Mouse (Mus musculus): Measurements from ENCODE around the gene Ccdc62. TPM values are rescaled to one million over a fixed set of nuclear protein-coding genes. Genes with fewer than 3 reads are reported as not detected.

Gene Ccdc62
- total RNA-seq (2023): 4.3 to 5.6 TPM (median 5.4 TPM) in 4 replicates

DNA sequence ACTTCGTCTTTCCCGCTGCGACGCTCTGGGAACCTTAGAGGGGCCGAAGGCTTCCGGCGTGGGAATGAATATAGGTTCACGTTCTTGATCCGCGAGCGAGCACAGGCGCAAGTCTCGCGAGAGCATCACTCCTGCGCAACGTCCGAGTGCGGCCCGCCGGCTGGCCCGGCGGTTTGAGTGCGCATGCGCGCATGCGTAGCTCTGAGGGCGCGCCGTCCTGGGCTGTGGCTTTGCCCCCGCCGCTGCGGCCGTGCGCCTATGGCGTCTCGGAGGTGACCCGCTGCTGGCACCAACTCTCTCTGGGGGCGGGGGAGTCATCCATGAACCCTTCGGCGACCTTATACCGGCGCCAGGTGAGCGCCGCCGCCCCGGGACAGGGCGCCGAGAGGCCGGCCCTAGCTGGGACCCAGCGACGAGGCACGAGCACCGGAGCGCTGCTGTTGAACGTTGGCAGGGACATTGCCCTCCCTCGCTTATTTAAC is at the start of gene Ccdc62:
Ccdc62 (plus strand) TSS at position 172 of the 482 bp plus-strand sequence.

DNA sequence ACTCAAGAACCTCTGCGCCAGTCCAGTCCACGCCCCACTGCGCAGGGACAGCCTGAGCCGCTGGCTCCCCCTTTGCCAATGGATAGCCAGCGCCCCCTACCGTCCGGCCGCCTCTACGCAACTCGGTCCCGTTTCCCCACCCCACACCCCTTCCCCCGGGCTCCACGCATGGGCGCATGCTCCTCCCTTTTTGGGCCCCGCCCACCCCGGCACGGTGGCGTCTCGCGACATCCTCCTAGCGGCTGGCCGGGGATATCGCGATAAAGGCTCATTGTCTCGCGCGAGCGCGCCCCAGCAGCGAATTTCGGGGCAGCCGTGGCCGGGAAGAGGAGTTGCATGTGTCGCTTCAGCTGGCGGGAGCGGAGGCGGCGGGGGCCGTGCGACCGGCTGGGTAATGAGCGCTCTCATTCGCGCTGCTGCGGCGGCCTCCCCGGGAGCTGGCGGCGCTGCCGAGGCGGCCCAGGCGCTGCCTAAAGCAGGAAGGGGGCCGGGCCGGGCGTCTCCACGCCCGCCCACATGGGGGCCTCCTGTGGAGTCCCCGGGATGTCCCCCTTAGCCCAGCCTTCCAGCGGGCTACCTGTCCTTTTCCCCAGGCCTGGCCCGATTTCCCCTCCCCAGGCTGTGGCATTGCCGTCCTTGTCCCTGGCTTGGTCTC is 23.4 kb upstream of the Ccdc62 start, which contains the start of gene Denr:
Denr (plus strand) TSS at position 200 of the 655 bp plus-strand sequence.

DNA sequence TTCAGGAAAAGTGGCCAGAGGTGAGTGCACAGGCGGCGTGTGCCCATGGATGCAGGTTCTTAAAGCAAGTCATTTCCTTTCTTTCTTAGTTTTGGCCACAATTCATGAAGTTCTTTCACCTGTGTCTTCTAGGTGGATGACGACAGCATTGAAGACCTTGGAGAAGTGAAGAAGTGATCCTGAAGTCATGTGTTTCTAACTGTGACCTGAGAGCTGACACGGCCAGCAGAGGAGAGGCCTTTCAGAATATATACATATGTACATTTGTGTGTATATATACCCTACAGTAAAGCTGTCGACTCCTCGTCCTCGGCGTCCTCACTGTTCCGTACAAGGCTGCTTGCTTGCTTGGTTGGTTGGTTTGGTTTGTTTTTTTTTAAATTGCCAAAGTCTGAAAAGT is 3.4 kb upstream of the Ccdc62 start, which contains the start of gene Gm43518:
Gm43518 (plus strand) TSS at position 301 of the 400 bp plus-strand sequence.

DNA sequence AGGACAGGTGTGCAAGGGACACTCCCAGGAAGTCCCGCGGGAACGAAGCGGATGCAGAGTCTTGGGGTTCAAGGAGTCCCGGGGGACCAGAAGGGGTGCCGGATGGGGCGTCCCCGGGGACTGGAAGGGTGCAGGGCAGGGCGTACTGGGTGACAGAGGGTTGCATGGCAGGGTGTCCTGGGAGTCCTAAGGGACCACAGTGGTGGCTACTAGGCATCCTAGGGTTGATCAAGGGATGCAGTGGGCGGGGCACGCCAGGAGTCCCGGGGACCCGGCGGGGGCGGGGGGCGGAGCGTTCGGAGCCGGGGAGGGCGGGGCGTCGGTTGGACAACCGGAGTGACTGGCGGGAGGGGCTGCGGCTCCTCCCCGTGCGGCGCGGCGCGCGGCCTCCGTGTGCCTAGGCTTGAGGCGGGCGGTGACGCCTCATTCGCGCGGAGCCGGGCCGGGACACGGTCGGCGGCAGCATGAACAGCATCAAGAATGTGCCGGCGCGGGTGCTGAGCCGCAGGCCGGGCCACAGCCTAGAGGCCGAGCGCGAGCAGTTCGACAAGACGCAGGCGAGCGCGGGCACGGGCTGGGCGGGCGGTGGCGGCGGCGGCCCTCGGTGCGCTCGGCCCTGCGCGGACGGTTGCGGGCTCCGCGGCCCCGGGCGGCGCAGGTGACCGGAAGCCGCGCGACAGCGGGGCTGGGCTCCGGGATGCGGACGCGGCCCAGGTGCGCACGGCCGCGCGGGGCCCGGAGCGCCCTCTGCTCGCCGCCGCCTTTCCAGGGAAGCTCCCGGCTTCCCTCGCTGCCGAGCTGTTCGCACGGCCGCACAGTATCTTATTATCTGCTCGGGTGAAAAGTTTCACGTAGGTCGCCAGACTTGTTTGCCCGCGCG is 43.1 kb downstream of the Ccdc62 start, which contains the start of gene Hip1r:
Hip1r (plus strand) TSS at position 330 of the 880 bp plus-strand sequence.

Other genes with a start within 250 kb of the Ccdc62 start
- gene Clip1, start 246.1 kb upstream of the Ccdc62 start, total RNA-seq (2023): 24.8 to 28.9 TPM (median 25.7 TPM) in 4 replicates
- 73.5 to 83.3 TPM (median 77.5 TPM) in 4 replicates for gene Zcchc8, start 209.6 kb upstream of the Ccdc62 start, total RNA-seq (2023)
- 260 to 275 TPM (median 271 TPM) in 4 replicates for gene Rsrc2, start 181.3 kb upstream of the Ccdc62 start, total RNA-seq (2023)
- 1.2 to 1.8 TPM (median 1.5 TPM) in 4 replicates for gene Kntc1, start 181.0 kb upstream of the Ccdc62 start, total RNA-seq (2023)
- 0.56 to 0.79 TPM (median 0.60 TPM) in 3 of 4 replicates, not detected in the other for gene Hcar2, start 65.2 kb upstream of the Ccdc62 start, total RNA-seq (2023)
- gene Hcar1, start 50.7 kb upstream of the Ccdc62 start, total RNA-seq (2023): not detected in 4 replicates
- 36.6 to 47.0 TPM (median 39.1 TPM) in 4 replicates for gene Denr, start 23.5 kb upstream of the Ccdc62 start, total RNA-seq (2023)
- gene Gm43518, start 3.3 kb upstream of the Ccdc62 start, total RNA-seq (2023): 1.4 to 2.4 TPM (median 1.6 TPM) in 3 of 4 replicates, not detected in the other
- gene Hip1r, start 42.9 kb downstream of the Ccdc62 start, total RNA-seq (2023): 239 to 258 TPM (median 251 TPM) in 4 replicates
- 147 to 182 TPM (median 159 TPM) in 4 replicates for gene Vps37b, start 101.6 kb downstream of the Ccdc62 start, total RNA-seq (2023)
- 2.8 to 4.7 TPM (median 4.4 TPM) in 4 replicates for gene Abcb9, start 165.1 kb downstream of the Ccdc62 start, total RNA-seq (2023)
- gene Ogfod2, start 181.6 kb downstream of the Ccdc62 start, total RNA-seq (2023): 16.5 to 20.5 TPM (median 18.1 TPM) in 4 replicates
- 31.6 to 39.8 TPM (median 37.1 TPM) in 4 replicates for gene Arl6ip4, start 185.4 kb downstream of the Ccdc62 start, total RNA-seq (2023)